In the genomic region with DNA sequence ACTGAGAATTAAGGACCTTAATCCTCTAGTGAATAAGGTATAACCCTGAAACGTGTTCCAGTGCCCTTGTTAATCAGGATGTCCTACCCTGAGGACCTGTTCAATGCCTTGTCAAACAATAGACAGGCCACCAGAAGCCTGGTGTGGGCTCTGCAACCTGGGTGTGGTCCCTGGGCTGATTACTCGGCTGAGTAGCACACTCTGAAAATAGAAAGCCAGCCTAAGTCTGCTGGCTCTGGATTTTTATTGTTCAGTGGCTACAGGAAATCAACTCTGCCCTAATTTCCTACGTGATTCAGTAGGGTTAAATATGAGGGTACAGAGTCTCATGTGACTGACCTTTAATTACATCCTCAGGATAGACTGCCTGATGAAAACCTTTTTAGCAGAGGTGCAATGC, we compare ENCODE assay signal across 10 mouse cellular contexts.
A peak's percentile ranks its signal among the peaks of the same experiment; 100 is the strongest.
DNase-seq lines count a peak whose midpoint lies in the region.
"Had no signal": no experiment of that assay in that cellular context is flagged by ENCODE, and none has a peak within 500 bp of the region (broad histone marks: within the 10 kb centered on the region; RNA-seq: fewer than 3 reads in every experiment).

No protein-coding gene starts in this region.

- intact Hi-C loops in gastrocnemius, postnatal 14 days (cut with DNase I; ENCODE audit: low total_unique reads) = no loop called here

- DNase-seq in gastrocnemius, postnatal 14 days = peak; percentile 13
- no peak for DNase-seq in gastrocnemius, postnatal 10 days
- DNase-seq in adrenal gland, postnatal 25 days = peak; percentile 9
- peak; percentile 33 for DNase-seq in heart, postnatal 4 days
- DNase-seq in lung, postnatal 14 days = peak; percentile 7
- DNase-seq in retina, embryonic 14.5 days (ENCODE audit: low spot score) = no peak
- no peak for DNase-seq in c-Kit-positive CD71-positive TER-119-positive erythroid progenitor cells, embryonic 14.5 days (ENCODE audit: low spot score)
- no peak for DNase-seq in urinary bladder, postnatal 25 days (ENCODE audit: low spot score)
- DNase-seq: cerebellum, adult 18-20 months; right cerebral cortex, adult 18-20 months had no signal

Comparison
In these comparisons a context has a peak if more than half of its experiments do, and no peak if none do; other contexts are left out.
1. DNase-seq: peak in gastrocnemius, postnatal 14 days (single experiment), adrenal gland, postnatal 25 days (single experiment), heart, postnatal 4 days (single experiment) and lung, postnatal 14 days (single experiment); none in gastrocnemius, postnatal 10 days (single experiment), retina, embryonic 14.5 days (single experiment), c-Kit-positive CD71-positive TER-119-positive erythroid progenitor cells, embryonic 14.5 days (single experiment) and urinary bladder, postnatal 25 days (single experiment).